Mouse (Mus musculus): ENCODE results near the gene Ripply1. TPM values are rescaled to one million over a fixed set of nuclear protein-coding genes. Genes with fewer than 3 reads are reported as not detected.
A peak's percentile ranks its signal among the peaks of the same experiment; 100 is the strongest.

Gene Ripply1
- polyA plus RNA-seq, 2 experiments, result 0.08 TPM; not detected in 1

DNA sequence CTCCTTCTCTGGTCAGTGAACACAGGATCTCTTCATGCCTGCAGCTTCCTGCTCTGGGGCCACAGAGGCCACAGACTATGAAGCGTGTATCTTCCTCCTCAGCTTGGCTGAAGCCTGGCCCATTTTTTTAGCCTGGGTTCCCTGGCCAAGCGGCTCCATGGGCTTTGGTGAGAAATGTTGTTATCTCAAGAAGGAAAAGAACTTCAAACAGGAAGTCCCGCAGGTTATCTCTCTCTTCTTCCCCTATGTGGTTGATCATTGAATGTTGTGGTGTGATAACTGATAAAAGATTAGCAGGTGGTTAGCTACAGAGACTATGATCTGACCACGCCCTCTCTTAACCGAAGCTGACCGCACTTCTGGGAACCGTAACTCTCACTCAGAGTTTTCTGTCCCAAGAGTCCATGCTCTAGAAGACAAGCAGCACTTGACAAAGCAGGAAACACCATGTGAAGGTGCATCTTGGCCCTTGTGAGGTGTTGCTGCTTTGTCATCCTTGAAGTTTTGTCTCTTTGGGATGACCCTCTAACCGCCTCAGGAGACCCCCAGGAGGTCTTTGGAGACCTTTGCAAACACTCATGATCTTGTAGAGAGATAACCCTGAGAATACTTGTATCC lies 32.0 kb upstream of the Ripply1 start:
- 30% methylated on average over 8 of the region's 8 CpGs for WGBS (ENCODE audit: insufficient replicate concordance)
- H3K27me3 ChIP-seq (ENCODE audit: control insufficient read depth, insufficient read depth, low read length), result no peaks in the 10 kb centered on the region
- DNase-seq (ENCODE audit: low read depth in 3 of 3, low spot score in 3 of 3) (peak; percentile 33 to 54 (median 36)), ATAC-seq (ENCODE audit: insufficient read depth) (peak; percentile 88)
- H3K27ac ChIP-seq, result peak overlapping the region; percentile 27
- H3K9ac ChIP-seq (replicated peaks), result no peak overlapping the region
- H3K4me1 ChIP-seq (replicated peaks; ENCODE audit: control insufficient read depth in 2 of 2, insufficient read depth in 2 of 2, low read length in 1 of 2), result peaks cover 10 to 31% of the 10 kb centered on the region in 2 experiments
- H3K4me2 ChIP-seq (ENCODE audit: low read depth), result peak overlapping the region; percentile 54
- no peaks in the 10 kb centered on the region for H3K36me3 ChIP-seq (replicated peaks; ENCODE audit: control insufficient read depth, insufficient read depth, low read depth)
- H3K4me3 ChIP-seq (ENCODE audit: insufficient read depth in 1 of 2, low read depth in 2 of 2, low read length in 2 of 2), result no peak overlapping the region; a peak in 1 of 4 replicates
- H3K9me3 ChIP-seq (ENCODE audit: control insufficient read depth, low read length), result no peaks in the 10 kb centered on the region
- no peak for TF ChIP-seq CTCF (IDR thresholded peaks at IDR 0.05; ENCODE audit: low read depth)
- TF ChIP-seq EP300 (IDR thresholded peaks at IDR 0.05; ENCODE audit: low read depth), result peak; percentile 80

DNA sequence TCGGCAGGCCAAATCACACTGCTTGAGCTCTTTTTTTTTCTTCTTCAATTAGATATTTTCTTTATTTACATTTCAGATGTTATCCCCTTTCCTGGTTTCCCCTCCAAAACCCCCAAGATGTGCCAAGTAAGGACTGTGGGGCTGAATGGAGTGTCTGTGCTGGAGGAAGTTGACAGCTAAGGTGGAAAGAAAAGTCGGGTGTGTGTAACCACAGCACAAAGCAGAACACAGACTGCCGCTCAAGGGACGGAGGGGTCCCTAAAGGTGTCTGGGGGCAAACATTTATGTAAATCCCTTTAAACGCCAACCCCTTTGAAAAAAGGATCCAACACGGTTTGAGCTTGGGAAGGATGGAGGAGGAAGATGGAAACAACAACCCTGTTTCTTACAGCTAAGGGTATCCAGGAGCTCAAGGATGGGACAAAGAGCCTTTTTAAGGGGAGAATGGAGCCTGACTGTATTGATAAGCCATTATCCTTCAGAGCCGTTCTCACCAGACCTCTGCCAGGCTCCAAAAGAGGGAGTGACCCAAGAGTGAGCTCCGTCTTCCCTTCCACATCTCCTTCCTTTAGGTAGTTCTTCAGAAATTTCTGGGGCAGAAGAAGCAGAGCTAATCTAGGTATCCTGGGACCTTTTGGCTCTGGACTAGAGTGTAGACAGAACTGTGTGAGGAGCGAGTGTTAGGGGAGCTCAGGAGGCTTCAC lies 31.3 kb upstream of the Ripply1 start:
- H3K4me2 ChIP-seq (ENCODE audit: low read depth), result peak overlapping the region; percentile 54
- DNase-seq (ENCODE audit: low read depth in 3 of 3, low spot score in 3 of 3), result no peak
- no peak overlapping the region for H3K4me3 ChIP-seq (ENCODE audit: insufficient read depth in 1 of 2, low read depth in 2 of 2, low read length in 2 of 2)
- no peak overlapping the region for H3K9ac ChIP-seq (replicated peaks)
- WGBS (ENCODE audit: insufficient replicate concordance), result 31% methylated on average over 9 of the region's 9 CpGs
- no peaks in the 10 kb centered on the region for H3K36me3 ChIP-seq (replicated peaks; ENCODE audit: control insufficient read depth, insufficient read depth, low read depth)
- no peaks in the 10 kb centered on the region for H3K9me3 ChIP-seq (ENCODE audit: control insufficient read depth, low read length)
- ATAC-seq (ENCODE audit: insufficient read depth), result peak; percentile 77
- TF ChIP-seq EP300 (IDR thresholded peaks at IDR 0.05; ENCODE audit: low read depth) (no peak), CTCF (IDR thresholded peaks at IDR 0.05; ENCODE audit: low read depth) (no peak)
- H3K27ac ChIP-seq, result no peak overlapping the region; the same call in 1 of the 2 replicates
- H3K4me1 ChIP-seq (replicated peaks; ENCODE audit: control insufficient read depth in 2 of 2, insufficient read depth in 2 of 2, low read length in 1 of 2), result peaks cover 10 to 31% of the 10 kb centered on the region in 2 experiments
- H3K27me3 ChIP-seq (ENCODE audit: control insufficient read depth, insufficient read depth, low read length), result no peaks in the 10 kb centered on the region

DNA sequence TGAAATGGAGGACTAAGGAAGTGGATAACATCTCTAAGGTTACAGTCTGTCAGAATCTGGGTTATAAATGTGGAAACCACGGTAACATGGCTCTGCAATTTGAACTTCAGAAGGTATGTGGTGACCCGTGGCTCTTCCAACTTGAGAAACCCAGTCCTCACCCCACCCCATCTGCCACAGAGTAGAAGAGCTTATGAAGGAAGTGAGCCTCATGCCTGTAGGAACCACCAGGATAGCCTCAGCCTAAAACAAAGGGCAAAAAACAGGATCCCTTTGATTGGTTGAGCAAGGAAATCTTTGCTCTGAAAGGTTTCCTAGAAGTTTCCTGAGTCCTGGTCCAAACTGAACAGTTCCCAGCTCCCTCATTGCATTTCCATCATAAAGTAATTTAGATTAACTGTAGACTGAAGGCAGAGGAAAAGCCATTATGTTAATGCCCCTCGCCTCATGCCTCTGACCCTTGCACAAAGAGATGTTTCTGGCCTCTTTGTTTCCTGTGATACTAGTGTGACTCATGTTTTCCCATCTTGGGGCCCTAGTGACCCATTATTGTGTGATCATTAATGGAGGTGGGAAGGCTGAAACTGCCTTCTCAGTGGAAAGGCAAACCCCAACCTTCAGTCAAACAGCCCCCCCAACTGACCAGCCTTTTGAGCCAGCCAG lies 30.6 kb upstream of the Ripply1 start:
- DNase-seq (ENCODE audit: low read depth in 3 of 3, low spot score in 3 of 3), result no peak
- 39% methylated on average over 3 of the region's 3 CpGs for WGBS (ENCODE audit: insufficient replicate concordance)
- no peak for ATAC-seq (ENCODE audit: insufficient read depth)
- no peak overlapping the region for H3K4me2 ChIP-seq (ENCODE audit: low read depth)
- H3K9ac ChIP-seq (replicated peaks), result no peak overlapping the region
- no peaks in the 10 kb centered on the region for H3K36me3 ChIP-seq (replicated peaks; ENCODE audit: control insufficient read depth, insufficient read depth, low read depth)
- H3K4me1 ChIP-seq (replicated peaks; ENCODE audit: control insufficient read depth in 2 of 2, insufficient read depth in 2 of 2, low read length in 1 of 2), result peaks cover 10 to 31% of the 10 kb centered on the region in 2 experiments
- no peaks in the 10 kb centered on the region for H3K9me3 ChIP-seq (ENCODE audit: control insufficient read depth, low read length)
- H3K27ac ChIP-seq, result no peak overlapping the region
- no peak for TF ChIP-seq CTCF (IDR thresholded peaks at IDR 0.05; ENCODE audit: low read depth)
- no peak for TF ChIP-seq EP300 (IDR thresholded peaks at IDR 0.05; ENCODE audit: low read depth)
- H3K27me3 ChIP-seq (ENCODE audit: control insufficient read depth, insufficient read depth, low read length), result no peaks in the 10 kb centered on the region
- no peak overlapping the region for H3K4me3 ChIP-seq (ENCODE audit: insufficient read depth in 1 of 2, low read depth in 2 of 2, low read length in 2 of 2)

DNA sequence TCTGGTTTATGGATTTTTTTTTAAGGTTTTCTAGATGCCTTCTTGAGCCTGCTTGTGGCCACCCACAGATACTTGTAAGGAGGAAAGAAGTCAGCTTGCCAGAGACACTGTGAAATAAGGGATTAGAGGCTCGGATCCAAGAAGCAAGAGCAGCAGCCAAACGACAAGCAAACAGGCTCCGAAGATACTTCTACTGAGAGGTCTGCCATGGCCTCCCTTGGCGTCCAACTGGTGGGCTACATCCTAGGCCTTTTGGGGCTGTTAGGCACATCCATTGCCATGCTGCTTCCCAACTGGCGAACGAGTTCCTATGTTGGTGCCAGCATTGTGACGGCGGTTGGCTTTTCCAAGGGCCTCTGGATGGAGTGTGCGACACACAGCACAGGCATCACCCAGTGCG lies 26.3 kb upstream of the Ripply1 start:
- Histone ChIP-seq H3K27ac (no peak overlapping the region), H3K9me3 (ENCODE audit: control insufficient read depth, low read length) (no peaks in the 10 kb centered on the region), H3K4me2 (ENCODE audit: low read depth) (no peak overlapping the region), H3K4me1 (replicated peaks; ENCODE audit: control insufficient read depth in 2 of 2, insufficient read depth in 2 of 2, low read length in 1 of 2) (peaks cover 2 to 12% of the 10 kb centered on the region in 2 experiments; a peak in 2 of 4 replicates), H3K27me3 (ENCODE audit: control insufficient read depth, insufficient read depth, low read length) (no peaks in the 10 kb centered on the region), H3K36me3 (replicated peaks; ENCODE audit: control insufficient read depth, insufficient read depth, low read depth) (no peaks in the 10 kb centered on the region), H3K4me3 (ENCODE audit: insufficient read depth in 1 of 2, low read depth in 2 of 2, low read length in 2 of 2) (no peak overlapping the region), H3K9ac (replicated peaks) (no peak overlapping the region)
- ATAC-seq (ENCODE audit: insufficient read depth), result no peak
- DNase-seq (ENCODE audit: low read depth in 3 of 3, low spot score in 3 of 3), result no peak
- TF ChIP-seq CTCF (IDR thresholded peaks at IDR 0.05; ENCODE audit: low read depth) (no peak), EP300 (IDR thresholded peaks at IDR 0.05; ENCODE audit: low read depth) (no peak)
- WGBS (ENCODE audit: insufficient replicate concordance), result 83% methylated on average over 10 of the region's 10 CpGs

DNA sequence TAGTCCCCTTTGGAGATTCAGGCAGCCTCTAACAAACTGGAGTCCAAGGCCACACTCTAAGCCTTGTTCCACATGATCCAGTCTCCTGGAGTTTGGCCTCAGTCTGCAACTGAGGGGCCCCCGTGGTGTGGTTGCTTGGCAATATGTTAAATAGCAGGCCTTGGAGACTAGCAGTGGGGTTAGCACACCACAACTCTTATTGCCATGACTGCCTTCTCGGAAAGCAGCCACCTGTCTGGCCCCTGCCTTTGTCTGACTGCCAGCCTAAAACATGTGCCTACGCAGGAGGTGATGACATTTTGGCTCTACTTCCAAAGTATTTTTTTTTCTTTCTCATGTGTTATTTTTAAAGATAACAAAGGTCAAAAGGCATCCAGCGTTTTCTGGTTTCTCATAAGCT lies 25.9 kb upstream of the Ripply1 start:
- DNase-seq (ENCODE audit: low read depth in 3 of 3, low spot score in 3 of 3), result no peak
- ATAC-seq (ENCODE audit: insufficient read depth), result no peak
- 60% methylated on average over 4 of the region's 4 CpGs for WGBS (ENCODE audit: insufficient replicate concordance)
- Histone ChIP-seq H3K4me3 (ENCODE audit: insufficient read depth in 1 of 2, low read depth in 2 of 2, low read length in 2 of 2) (no peak overlapping the region), H3K9me3 (ENCODE audit: control insufficient read depth, low read length) (no peaks in the 10 kb centered on the region), H3K4me1 (replicated peaks; ENCODE audit: control insufficient read depth in 2 of 2, insufficient read depth in 2 of 2, low read length in 1 of 2) (peaks cover 0 to 7% of the 10 kb centered on the region in 2 experiments; a peak in 2 of 4 replicates), H3K9ac (replicated peaks) (no peak overlapping the region), H3K27me3 (ENCODE audit: control insufficient read depth, insufficient read depth, low read length) (no peaks in the 10 kb centered on the region), H3K36me3 (replicated peaks; ENCODE audit: control insufficient read depth, insufficient read depth, low read depth) (no peaks in the 10 kb centered on the region), H3K4me2 (ENCODE audit: low read depth) (no peak overlapping the region), H3K27ac (no peak overlapping the region)
- TF ChIP-seq CTCF (IDR thresholded peaks at IDR 0.05; ENCODE audit: low read depth), result no peak
- TF ChIP-seq EP300 (IDR thresholded peaks at IDR 0.05; ENCODE audit: low read depth), result no peak

Measured in liver, embryonic 14.5 days (tissue).